Mouse (Mus musculus) mouse embryonic stem cell (cell line): ENCODE measurements around the gene Aff1.

Experiments used
- in situ Hi-C, 2 experiments: fragments of 300-500 bp; cut with MboI; formaldehyde crosslinking; loops; 1 replicate in 1 of 2; 3 replicates in 1 of 2; pipeline ENCODE4 v1.14.3; 2019 to 2020; ENCODE audit warnings: low sequenced_read_pairs in 2 of 2, low pct_unique_long_range_greater_than_20kb in 1 of 2, mixed read lengths in 1 of 2; ENCODE audit not compliant: unreplicated experiment in 1 of 2

Aff1 gene

DNA sequence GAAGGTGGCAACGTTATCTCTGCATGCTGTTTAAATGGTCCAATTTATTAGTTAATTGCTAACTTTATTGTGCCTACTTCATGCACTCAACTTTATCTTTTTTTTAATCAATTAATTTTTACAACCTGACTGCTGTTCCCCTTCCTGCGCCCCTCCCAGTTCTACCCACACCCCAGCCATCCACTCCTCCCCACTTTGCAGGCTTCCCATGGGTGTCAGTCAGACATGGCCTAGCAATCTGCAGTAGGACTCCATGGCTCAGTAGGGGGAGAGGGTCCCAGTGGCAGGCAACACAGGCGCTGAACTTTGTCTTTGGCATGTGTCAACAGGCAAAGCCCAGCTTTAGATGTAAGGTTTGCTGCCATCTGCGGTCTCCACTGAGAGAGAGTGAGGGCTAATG lies 171.6 kb downstream of the Aff1 start:
- in situ Hi-C loops: no loop called here

DNA sequence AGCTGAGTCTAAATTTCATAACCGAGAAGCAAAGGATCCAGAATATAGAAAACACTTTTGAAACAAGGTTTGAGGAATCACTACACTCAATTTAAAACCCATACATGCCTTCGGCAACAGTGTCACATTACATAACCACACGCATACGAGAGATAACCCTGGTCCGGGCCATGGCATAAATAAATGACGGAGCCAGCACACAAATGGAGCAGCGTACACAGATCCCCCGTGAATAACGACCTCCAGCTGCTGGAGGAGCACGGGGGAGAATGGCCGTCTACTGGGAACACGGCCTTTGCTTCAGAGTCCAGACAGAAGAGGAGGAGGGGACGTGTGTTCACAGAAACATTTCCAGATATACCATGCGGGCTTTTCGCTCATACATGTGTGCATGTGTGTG lies 197.6 kb downstream of the Aff1 start:
- in situ Hi-C loops: no loop called here

DNA sequence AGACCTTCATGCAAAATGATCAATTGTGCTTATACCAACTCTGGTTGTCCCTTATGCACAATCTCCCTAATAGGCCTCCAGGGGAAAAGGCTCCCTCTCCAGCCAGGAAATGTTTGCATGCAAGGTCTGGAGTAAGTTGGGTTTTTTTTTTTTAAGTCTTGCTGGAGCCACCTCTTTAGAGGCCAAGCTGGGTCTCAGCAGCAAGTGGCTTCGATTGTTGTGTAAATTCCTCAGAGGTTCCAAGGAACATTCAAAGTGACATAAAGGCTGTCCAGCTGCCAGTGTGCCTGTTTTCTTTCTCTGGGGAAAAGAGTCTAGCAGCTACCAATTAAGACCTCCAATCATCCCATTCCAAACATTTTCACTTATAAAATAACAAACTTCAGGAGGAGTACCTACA lies 206.1 kb downstream of the Aff1 start:
- in situ Hi-C loops: no loop called here
